Comparison of ENCODE assay signal across 18 mouse cellular contexts in genomic region chr16:31655531-31655930, GRCm38 (mm10). TPM values are rescaled to one million over a fixed set of nuclear protein-coding genes. Genes with fewer than 3 reads are reported as not detected.
DNase-seq lines count a peak whose midpoint lies in the region; ATAC-seq lines count a peak whose summit lies in the region.
"Had no signal": no experiment of that assay in that cellular context is flagged by ENCODE, and none has a peak within 500 bp of the region (broad histone marks: within the 10 kb centered on the region; RNA-seq: fewer than 3 reads in every experiment).

No protein-coding gene starts in this region.

- 0 out of 2 replicates have a peak, but pooled peaks cover 4% of the 10 kb centered on the region for H3K4me1 ChIP-seq in midbrain, embryonic 15.5 days

- peaks cover 3% of the 10 kb centered on the region; the same call in 1 of the 2 replicates for H3K27me3 ChIP-seq in midbrain, embryonic 15.5 days (replicated peaks)
- H3K27me3 ChIP-seq: embryonic facial prominence, embryonic 13.5 days; heart, embryonic 12.5 days; hindbrain, embryonic 15.5 days had no signal

- H3K4me2 ChIP-seq in midbrain, embryonic 15.5 days, result no peak overlapping the region
- H3K4me2 ChIP-seq: embryonic facial prominence, embryonic 13.5 days; forebrain, embryonic 12.5 days; heart, embryonic 12.5 days; hindbrain, embryonic 15.5 days had no signal

- H3K9me3 ChIP-seq in midbrain, embryonic 15.5 days, result no peaks in the 10 kb centered on the region
- H3K9me3 ChIP-seq: embryonic facial prominence, embryonic 13.5 days; forebrain, embryonic 12.5 days; heart, embryonic 12.5 days; hindbrain, embryonic 15.5 days had no signal

- no peak for ATAC-seq in midbrain, embryonic 15.5 days (replicated peaks)
- ATAC-seq: forebrain, embryonic 16.5 days; intestine, embryonic 16.5 days had no signal

- no peak overlapping the region for H3K4me3 ChIP-seq in midbrain, embryonic 15.5 days
- H3K4me3 ChIP-seq: embryonic facial prominence, embryonic 13.5 days; forebrain, embryonic 12.5 days; heart, embryonic 12.5 days; hindbrain, embryonic 15.5 days had no signal

- no peak overlapping the region for H3K27ac ChIP-seq in midbrain, embryonic 15.5 days
- H3K27ac ChIP-seq: embryonic facial prominence, embryonic 13.5 days; forebrain, embryonic 12.5 days; hindbrain, embryonic 15.5 days had no signal

- H3K9ac ChIP-seq in midbrain, embryonic 15.5 days, result no peak overlapping the region
- H3K9ac ChIP-seq: embryonic facial prominence, embryonic 13.5 days; forebrain, embryonic 12.5 days; heart, embryonic 12.5 days; hindbrain, embryonic 15.5 days had no signal

- peak; percentile 22 for DNase-seq in heart, adult 11 months
- DNase-seq in heart, postnatal 4 days, result no peak
- DNase-seq in 416B (ENCODE audit: low read depth) (peak; percentile 51), adipocyte (ENCODE audit: low spot score) (peak; percentile 77)
- no peak for DNase-seq in testis, postnatal 10 days (ENCODE audit: low spot score)
- no peak for DNase-seq in kidney, adult 18-20 months
- DNase-seq: cerebellum, adult 11-12 months; cerebellum, adult 9-11 months; cerebellum, postnatal 36 days; gastrocnemius, postnatal 10 days; kidney, adult 8-10 months had no signal

- H3K36me3 ChIP-seq in midbrain, embryonic 15.5 days (replicated peaks), result no peaks in the 10 kb centered on the region
- H3K36me3 ChIP-seq: embryonic facial prominence, embryonic 13.5 days; forebrain, embryonic 12.5 days; heart, embryonic 12.5 days; hindbrain, embryonic 15.5 days had no signal

- WGBS in midbrain, embryonic 15.5 days, result 80% methylated on average over 2 of the region's 2 CpGs

RNA-seq across cellular contexts. Expression of gene Dlg1, which starts 7.7 kb away (rescaled TPM):
- total RNA-seq in heart, postnatal 4 days (2021), result 10 to 100 TPM; 42.0 to 43.5 TPM
- 13.2 and 13.3 TPM in 2 replicates for polyA plus RNA-seq in midbrain, embryonic 15.5 days (2015; fragmentation: Nextera tagmentation; extraction: Ambion mirVana)

Comparison
In these comparisons a context has a peak if more than half of its experiments do, and no peak if none do; other contexts are left out.
1. DNase-seq: peak in heart, adult 11 months (single experiment), 416B (single experiment) and adipocyte (single experiment); none in heart, postnatal 4 days (single experiment), testis, postnatal 10 days (single experiment) and kidney, adult 18-20 months (single experiment).